Mouse (Mus musculus): ENCODE data around the gene Xirp2.

DNA sequence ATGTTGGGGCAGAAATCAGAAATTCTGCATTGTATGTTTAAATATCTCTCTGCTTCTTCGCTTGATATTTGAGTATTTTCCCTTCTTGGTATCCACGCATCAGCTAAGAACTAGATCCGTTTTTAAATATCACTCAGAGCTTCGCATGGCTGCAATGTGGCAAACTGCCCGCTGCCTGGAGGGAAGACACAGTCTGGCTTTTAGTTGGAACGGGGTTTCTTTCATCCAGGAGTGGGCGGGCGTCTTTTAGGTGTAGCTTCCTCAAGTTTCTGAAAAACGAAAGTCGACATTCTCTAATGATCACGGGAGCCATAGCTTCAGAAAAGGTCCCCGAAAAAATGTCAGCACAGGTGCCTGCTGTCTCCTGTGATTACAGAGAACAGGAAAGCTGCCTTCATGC, 1.4 kb downstream of the Xirp2 start:
- TF ChIP-seq GATA1 (IDR thresholded peaks at IDR 0.05; ENCODE audit: borderline replicate concordance, low read length) (no peak), FLI1 (IDR thresholded peaks at IDR 0.05; ENCODE audit: low read length) (no peak)
